Mouse (Mus musculus): ENCODE data around the gene Map3k11. TPM values are rescaled to one million over a fixed set of nuclear protein-coding genes. Genes with fewer than 3 reads are reported as not detected.

Gene Map3k11
- 26.1 TPM for polyA plus RNA-seq (2017; shearing (Covaris generic))

GRCm38 (mm10) chr19:5688200-5689087 lies at the start of gene Map3k11, which contains the start of gene Pcnx3:
Gene Map3k11 (plus strand): TSS chr19:5688742.
Gene Pcnx3 (minus strand): TSS chr19:5688908.

GRCm38 (mm10) chr19:5662981-5663913 lies 25.3 kb upstream of the Map3k11 start, which contains the start of gene Sipa1:
Gene Sipa1 (minus strand): TSS chr19:5663707.

GRCm38 (mm10) chr19:5704163-5704800 lies 15.7 kb downstream of the Map3k11 start, which contains the start of gene Kcnk7:
Gene Kcnk7 (plus strand): TSS chr19:5704367.

GRCm38 (mm10) chr19:5725767-5726515 lies 37.4 kb downstream of the Map3k11 start, which contains the start of gene Ehbp1l1:
Gene Ehbp1l1 (minus strand): TSS chr19:5726317.

GRCm38 (mm10) chr19:5729444-5729815 lies 40.9 kb downstream of the Map3k11 start, which contains the start of gene Fam89b:
Gene Fam89b (minus strand): TSS chr19:5729653.

GRCm38 (mm10) chr19:5740320-5741317 lies 52.1 kb downstream of the Map3k11 start, which contains the start of gene Ltbp3:
Gene Ltbp3 (plus strand): TSS chr19:5740904.

Other genes starting within 250 kb of the Map3k11 start
- gene Fosl1, start 241.2 kb upstream of the Map3k11 start, polyA plus RNA-seq (2017; shearing (Covaris generic)) = not detected
- gene Ccdc85b, start 230.8 kb upstream of the Map3k11 start, polyA plus RNA-seq (2017; shearing (Covaris generic)) = 5.3 TPM
- gene Fibp, start 228.1 kb upstream of the Map3k11 start, polyA plus RNA-seq (2017; shearing (Covaris generic)) = 148 TPM
- 81.4 TPM for gene Ctsw, start 220.2 kb upstream of the Map3k11 start, polyA plus RNA-seq (2017; shearing (Covaris generic))
- gene Efemp2, start 214.8 kb upstream of the Map3k11 start, polyA plus RNA-seq (2017; shearing (Covaris generic)) = 2.5 TPM
- 81.3 TPM for gene Mus81, start 200.3 kb upstream of the Map3k11 start, polyA plus RNA-seq (2017; shearing (Covaris generic))
- gene Cfl1, start 198.3 kb upstream of the Map3k11 start, polyA plus RNA-seq (2017; shearing (Covaris generic)) = 4,076 TPM
- gene 1700020D05Rik, start 185.0 kb upstream of the Map3k11 start, polyA plus RNA-seq (2017; shearing (Covaris generic)) = 0.45 TPM
- 20.1 TPM for gene Snx32, start 178.2 kb upstream of the Map3k11 start, polyA plus RNA-seq (2017; shearing (Covaris generic))
- not detected for gene Ovol1, start 128.1 kb upstream of the Map3k11 start, polyA plus RNA-seq (2017; shearing (Covaris generic))
- 21.4 TPM for gene Ap5b1, start 120.7 kb upstream of the Map3k11 start, polyA plus RNA-seq (2017; shearing (Covaris generic))
- 145 TPM for gene Rnaseh2c, start 86.9 kb upstream of the Map3k11 start, polyA plus RNA-seq (2017; shearing (Covaris generic))
- 51.5 TPM for gene Kat5, start 78.5 kb upstream of the Map3k11 start, polyA plus RNA-seq (2017; shearing (Covaris generic))
- gene Rela, start 51.3 kb upstream of the Map3k11 start, polyA plus RNA-seq (2017; shearing (Covaris generic)) = 151 TPM
- gene Sipa1, start 25.0 kb upstream of the Map3k11 start, polyA plus RNA-seq (2017; shearing (Covaris generic)) = 75.3 TPM
- 64.4 TPM for gene Pcnx3, start 166 bp downstream of the Map3k11 start, polyA plus RNA-seq (2017; shearing (Covaris generic))
- gene Kcnk7, start 15.6 kb downstream of the Map3k11 start, polyA plus RNA-seq (2017; shearing (Covaris generic)) = 3.6 TPM
- 74.6 TPM for gene Ehbp1l1, start 37.6 kb downstream of the Map3k11 start, polyA plus RNA-seq (2017; shearing (Covaris generic))
- 52.3 TPM for gene Fam89b, start 40.9 kb downstream of the Map3k11 start, polyA plus RNA-seq (2017; shearing (Covaris generic))
- gene Ltbp3, start 52.2 kb downstream of the Map3k11 start, polyA plus RNA-seq (2017; shearing (Covaris generic)) = not detected
- 63.5 TPM for gene Scyl1, start 82.7 kb downstream of the Map3k11 start, polyA plus RNA-seq (2017; shearing (Covaris generic))
- gene Frmd8, start 186.5 kb downstream of the Map3k11 start, polyA plus RNA-seq (2017; shearing (Covaris generic)) = 300 TPM
- gene Slc25a45, start 189.1 kb downstream of the Map3k11 start, polyA plus RNA-seq (2017; shearing (Covaris generic)) = 52.4 TPM
- gene Tigd3, start 205.4 kb downstream of the Map3k11 start, polyA plus RNA-seq (2017; shearing (Covaris generic)) = 1.1 TPM
- gene Dpf2, start 224.3 kb downstream of the Map3k11 start, polyA plus RNA-seq (2017; shearing (Covaris generic)) = 198 TPM
- gene Cdc42ep2, start 236.1 kb downstream of the Map3k11 start, polyA plus RNA-seq (2017; shearing (Covaris generic)) = 0.26 TPM

All from activated CD4-positive, CD25-positive, alpha-beta regulatory T cell, adult 9 weeks (primary cell).